Mouse (Mus musculus) T-cell, adult 2 months (primary cell): ENCODE measurements around the gene Pom121.
"Not testable (repeated sequence)": the region's sequence is repeated elsewhere in the genome, so short reads cannot be mapped to it uniquely, and the experiment has no call there.

ENCODE experiments used
- DNase-seq: peaks from one replicate; pipeline ENCODE4 v3.0.0; 2022; ENCODE audit warnings: low spot score

The Pom121 gene

GRCm38 (mm10) chr5:135394004-135394823, at the start of gene Pom121:
Pom121 (minus strand) TSS chr5:135394546.
- DNase-seq: peak; percentile 83

DNA sequence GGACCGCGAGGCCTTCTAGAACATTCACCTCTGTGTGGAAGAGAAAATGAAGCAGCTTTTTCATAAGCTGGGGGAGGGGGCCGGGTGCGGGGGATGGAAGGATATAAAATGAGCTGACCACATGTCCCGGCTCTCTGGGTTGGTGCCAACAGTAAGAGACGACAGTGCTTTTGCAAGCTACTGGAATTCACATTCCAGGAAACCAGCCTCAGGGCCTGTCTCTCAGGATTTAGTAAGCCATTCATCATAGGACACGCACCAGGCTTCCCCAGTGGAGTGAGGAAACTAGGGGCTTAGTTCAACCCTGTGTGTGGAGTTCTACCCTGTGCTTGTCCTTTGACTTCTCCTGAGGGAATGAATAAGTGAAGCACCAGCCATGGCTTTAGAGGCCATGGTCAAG, 48.1 kb upstream of the Pom121 start:
- no peak for DNase-seq

DNA sequence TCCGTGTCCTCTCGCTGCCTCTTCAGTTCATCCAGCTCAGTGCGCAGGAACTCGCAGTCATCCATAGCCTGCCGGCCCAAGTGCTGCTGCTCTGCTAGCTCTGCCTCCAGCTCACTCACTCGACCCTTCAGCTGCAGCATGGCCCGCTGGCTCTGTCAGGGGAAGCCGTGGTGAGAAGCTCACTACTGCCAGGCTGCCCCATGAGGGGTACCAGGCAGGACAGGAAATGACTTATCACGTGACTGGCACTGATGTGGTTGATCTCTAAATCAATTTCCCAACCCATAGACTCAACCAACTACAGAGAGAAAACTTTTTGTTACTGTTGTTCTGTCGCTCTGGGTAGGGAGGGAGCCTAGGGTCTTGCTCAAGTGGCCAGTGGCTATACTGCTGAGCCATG, 40.7 kb upstream of the Pom121 start:
- DNase-seq: peak; percentile 10

- DNase-seq: no peak
Observed at GRCm38 (mm10) chr5:135433861-135434260, 39.5 kb upstream of the Pom121 start.

- DNase-seq: no peak
Observed at GRCm38 (mm10) chr5:135431111-135431510, 36.8 kb upstream of the Pom121 start.

DNA sequence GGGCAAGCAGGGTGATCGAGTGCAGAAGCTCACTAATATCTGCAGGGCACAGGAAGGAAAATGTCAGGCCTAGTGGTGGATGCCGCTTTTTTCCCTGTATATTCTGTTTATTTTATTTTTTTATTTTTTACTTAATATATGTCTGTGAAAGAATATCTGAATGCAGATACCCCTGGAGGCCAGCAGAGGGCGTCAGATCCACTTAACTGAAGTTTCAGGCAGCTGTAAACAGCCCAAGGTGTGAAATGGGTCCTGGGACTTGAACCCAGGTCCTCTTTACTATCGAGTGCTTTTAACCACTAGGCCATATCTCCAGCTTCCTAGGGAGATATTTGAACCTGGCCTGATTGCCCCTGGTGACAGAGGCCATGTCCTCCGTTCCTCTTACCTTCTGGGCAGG, 34.4 kb upstream of the Pom121 start:
- no peak for DNase-seq

DNA sequence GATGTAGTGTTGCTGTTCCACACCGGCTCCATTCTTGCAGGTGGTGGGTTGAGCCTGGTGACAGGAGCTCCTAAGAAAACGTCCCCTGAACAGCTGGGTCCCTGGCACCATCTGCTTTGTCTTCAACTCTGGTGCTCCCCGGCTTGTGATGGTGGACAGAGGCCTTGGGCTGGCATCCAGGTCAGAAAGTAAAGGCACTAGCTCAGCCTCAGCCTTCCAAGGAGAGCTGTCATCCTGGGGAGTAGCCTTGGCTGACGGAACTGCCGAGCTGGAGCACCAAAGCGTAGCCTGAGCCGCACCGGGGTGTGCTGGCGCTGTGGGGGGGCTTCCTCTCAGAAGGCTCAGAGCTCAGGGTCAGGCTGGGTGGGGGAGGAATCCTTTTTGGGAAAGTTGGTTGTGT, 15.9 kb upstream of the Pom121 start:
- no peak for DNase-seq

- DNase-seq: no peak
Observed at GRCm38 (mm10) chr5:135408114-135408513, 13.8 kb upstream of the Pom121 start.

GRCm38 (mm10) chr5:135405437-135405836, 11.1 kb upstream of the Pom121 start:
- DNase-seq: no peak

DNA sequence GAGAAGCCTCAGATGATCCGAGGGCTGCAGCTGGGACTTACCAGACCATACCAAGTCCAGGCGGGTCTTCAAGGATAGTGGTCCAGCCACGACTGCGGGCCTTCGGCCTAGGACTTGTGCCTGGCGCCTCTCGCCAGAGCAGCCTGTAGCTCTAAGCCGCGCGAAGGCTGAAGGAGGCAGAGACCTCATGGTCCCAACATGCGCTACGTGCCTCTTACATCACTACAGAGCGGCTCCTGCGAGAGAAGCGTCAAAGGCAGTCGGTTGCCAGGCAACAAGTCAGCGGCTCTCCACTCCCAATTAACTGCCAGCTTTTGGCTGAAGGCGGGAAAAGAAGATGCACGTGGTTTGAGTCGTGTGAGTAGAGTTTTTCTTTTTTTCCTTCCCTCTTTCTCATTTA, 10.3 kb upstream of the Pom121 start:
- DNase-seq: no peak

- peak; percentile 53 for DNase-seq
Observed at GRCm38 (mm10) chr5:135400244-135400643, 5.9 kb upstream of the Pom121 start.

DNA sequence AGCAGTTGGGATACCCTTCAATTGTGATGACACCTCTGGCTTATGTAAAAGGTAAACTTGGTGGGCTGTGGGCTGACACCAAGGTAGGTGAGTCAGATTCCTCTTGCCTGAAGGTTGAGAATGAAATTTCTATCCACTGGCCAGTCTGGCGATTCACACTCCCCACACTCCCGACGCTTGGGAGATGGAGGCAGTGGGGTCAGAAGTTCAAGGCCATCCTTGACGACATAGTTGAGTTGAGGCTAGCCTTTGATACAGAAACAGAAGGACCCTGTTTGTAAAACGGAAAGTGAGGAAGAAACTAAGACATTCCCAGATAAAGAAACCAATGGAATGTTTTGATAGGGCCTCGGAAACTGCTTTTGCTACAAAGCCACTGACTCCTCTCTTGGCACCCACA, 5.0 kb upstream of the Pom121 start:
- no peak for DNase-seq

GRCm38 (mm10) chr5:135395826-135396225, 1.5 kb upstream of the Pom121 start:
- peak; percentile 32 for DNase-seq

DNA sequence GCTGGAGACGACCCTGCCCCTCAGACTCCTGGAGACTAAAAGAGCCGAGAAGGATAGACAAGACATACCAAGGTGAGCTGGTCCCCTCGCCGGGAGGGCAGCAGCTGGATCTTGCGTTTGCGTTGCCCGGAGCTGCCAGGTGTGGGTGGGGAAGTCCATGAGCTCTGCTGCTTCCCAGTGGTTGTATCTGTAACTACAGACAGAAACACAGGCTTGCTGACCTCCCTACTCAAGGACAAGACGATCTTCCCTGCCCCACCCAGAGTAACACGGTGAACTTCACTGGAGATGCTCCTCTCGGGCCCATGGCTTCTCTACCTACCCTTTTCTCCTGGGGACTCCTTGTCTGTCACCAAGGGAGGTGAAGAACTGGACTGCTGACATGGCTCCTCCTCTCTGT, 10.6 kb downstream of the Pom121 start:
- no peak for DNase-seq

GRCm38 (mm10) chr5:135382746-135383145, 11.6 kb downstream of the Pom121 start:
- no peak for DNase-seq

- DNase-seq: no peak
Observed at GRCm38 (mm10) chr5:135381356-135381925, 12.9 kb downstream of the Pom121 start.

- DNase-seq: no peak
Observed at GRCm38 (mm10) chr5:135380681-135381080, 13.7 kb downstream of the Pom121 start.

DNA sequence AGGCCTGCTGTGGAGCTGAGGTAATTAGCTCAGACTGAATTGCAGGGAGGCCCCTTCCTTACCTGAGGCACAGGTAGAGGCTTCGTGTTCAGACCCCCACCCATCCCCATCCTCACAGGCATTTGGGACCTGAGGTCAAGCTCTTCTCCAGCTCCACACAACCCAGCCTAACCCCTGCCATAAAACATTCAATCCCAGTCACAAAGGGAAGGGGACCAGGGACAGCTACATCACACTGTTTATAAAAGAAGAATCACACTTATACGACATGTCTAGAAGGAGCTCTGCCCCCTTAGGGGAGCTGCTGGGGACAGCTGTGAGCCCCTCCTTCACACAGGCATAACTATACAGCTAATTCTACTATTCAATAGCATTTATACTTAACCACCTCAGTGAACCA, 18.0 kb downstream of the Pom121 start:
- DNase-seq: no peak

DNA sequence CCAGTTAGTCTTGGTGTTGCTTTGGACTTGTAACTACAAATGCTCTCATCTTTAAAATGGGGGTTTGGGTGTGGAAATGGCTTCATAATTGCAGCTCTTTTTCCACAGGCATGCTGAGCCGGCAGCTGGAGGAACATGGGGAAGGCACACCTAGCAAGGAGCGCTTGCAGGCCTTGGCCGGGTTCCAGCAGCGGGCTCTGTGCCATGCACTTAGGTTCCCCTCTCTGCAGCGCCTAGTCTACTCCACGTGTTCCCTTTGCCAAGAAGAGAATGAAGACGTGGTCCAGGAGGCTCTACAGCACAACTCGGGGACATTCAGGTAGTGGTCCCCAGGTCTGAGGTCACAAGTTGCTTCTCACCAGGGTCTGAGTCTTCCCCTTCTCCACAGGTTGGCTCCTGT, 19.2 kb downstream of the Pom121 start:
- no peak for DNase-seq

DNA sequence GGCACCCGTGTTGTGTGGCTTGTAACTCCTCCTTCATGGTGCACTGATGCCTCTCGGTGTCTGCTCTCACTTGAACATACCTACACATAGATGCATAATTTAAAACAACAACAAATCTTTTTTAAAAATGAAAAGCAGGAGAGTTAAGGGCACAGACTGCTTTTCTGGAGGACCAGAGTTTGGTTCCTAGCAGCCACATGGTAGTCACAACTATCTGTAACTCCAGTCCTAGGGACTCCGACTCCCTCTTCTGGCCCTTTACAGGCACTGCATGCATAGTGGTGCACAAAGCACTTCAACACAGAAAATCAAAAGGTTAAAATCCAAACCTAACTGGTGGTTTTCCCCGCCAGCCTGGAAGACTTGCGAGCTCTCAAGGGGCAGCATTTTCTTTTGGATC, 20.7 kb downstream of the Pom121 start:
- DNase-seq: no peak

GRCm38 (mm10) chr5:135371195-135371594, 23.2 kb downstream of the Pom121 start:
- DNase-seq: no peak

GRCm38 (mm10) chr5:135369787-135370654, 24.3 kb downstream of the Pom121 start, which contains the start of gene Nsun5:
Nsun5 (plus strand) TSS chr5:135369953.
- peak; percentile 89 for DNase-seq

DNA sequence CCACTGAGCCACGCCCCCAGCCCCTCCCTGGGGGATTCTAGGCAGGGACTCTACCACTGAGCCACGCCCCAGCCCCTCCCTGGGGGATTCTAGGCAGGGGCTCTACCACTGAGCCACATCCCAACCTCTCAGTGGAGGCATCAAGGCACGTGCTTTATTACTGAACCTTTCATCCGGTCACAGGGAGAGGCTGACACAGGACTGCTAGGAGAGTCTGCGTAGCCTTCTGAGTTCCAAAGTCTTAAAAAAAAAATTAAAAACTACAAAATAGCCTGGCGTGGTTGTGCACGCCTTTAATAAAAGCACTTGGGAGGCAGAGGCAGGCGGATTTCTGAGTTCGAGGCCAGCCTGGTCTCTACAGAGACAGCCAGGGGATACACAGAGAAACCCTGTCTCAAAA, 25.1 kb downstream of the Pom121 start:
- DNase-seq: not testable (repeated sequence)
